Mouse (Mus musculus) heart, adult 2 months (tissue): ENCODE results near the gene Sema5b.

ENCODE experiments used
- CTCF ChIP-seq: fragments of 200-600 bp; IDR thresholded peaks from 2 replicates; pipeline ENCODE4 v1.8.1; 2022; ENCODE audit warnings: antibody characterized with exemption, mild to moderate bottlenecking, moderate library complexity
- POLR2A ChIP-seq: fragments of 200-500 bp; IDR thresholded peaks from 2 replicates; pipeline ENCODE4 v1.6.1; 2011; ENCODE audit warnings: mild to moderate bottlenecking, low read depth, low read length, control low read depth; ENCODE audit not compliant: insufficient read depth

GRCm38 (mm10) chr16:35652206-35652605 lies 111.3 kb downstream of the Sema5b start:
- TF ChIP-seq POLR2A (no peak), CTCF (no peak)
